Mouse (Mus musculus): ENCODE data around the gene Aqp2.

GRCm38 (mm10) chr15:99560246-99560645, 18.6 kb upstream of the Aqp2 start:
- no peak for TF ChIP-seq CTCF (IDR thresholded peaks at IDR 0.05; ENCODE audit: low read depth)
- no peak for TF ChIP-seq EP300 (IDR thresholded peaks at IDR 0.05; ENCODE audit: low read depth)
